22 mouse cellular contexts compared by ENCODE assay signal in genomic region chr3:151442026-151442425, GRCm38 (mm10).
"Had no signal": no experiment of that assay in that cellular context is flagged by ENCODE, and none has a peak within 500 bp of the region (broad histone marks: within the 10 kb centered on the region; RNA-seq: fewer than 3 reads in every experiment).

No protein-coding gene starts in this region.

- DNase-seq: gastrocnemius, postnatal 14 days; gastrocnemius, postnatal 36 days; heart, adult 18-20 months; heart, postnatal 14 days; heart, postnatal 36 days; kidney, adult 11 months; kidney, adult 2 months; kidney, postnatal 10 days; kidney, postnatal 25 days; kidney, postnatal 4 days; liver; liver, embryonic 13.5 days had no signal

- H3K27ac ChIP-seq: heart, embryonic 13.5 days; heart, embryonic 15.5 days; hindbrain, embryonic 13.5 days; hindbrain, embryonic 15.5 days; hindbrain, postnatal 0 days; layer of hippocampus, adult 2 months; left cerebral cortex, adult 2 months; limb, embryonic 10.5 days; limb, embryonic 12.5 days; liver, embryonic 13.5 days; liver, embryonic 15.5 days had no signal

- H3K4me3 ChIP-seq: heart, embryonic 13.5 days; heart, embryonic 15.5 days; hindbrain, embryonic 13.5 days; hindbrain, embryonic 15.5 days; left cerebral cortex, adult 2 months; limb, embryonic 10.5 days; limb, embryonic 12.5 days; liver, embryonic 13.5 days; liver, embryonic 15.5 days had no signal
